Mouse (Mus musculus): ENCODE results near the gene Exosc10. TPM values are rescaled to one million over a fixed set of nuclear protein-coding genes. Genes with fewer than 3 reads are reported as not detected.
A peak's percentile ranks its signal among the peaks of the same experiment; 100 is the strongest.

The Exosc10 gene
- polyA plus RNA-seq (2015; fragmentation: Nextera tagmentation; extraction: Ambion mirVana) = 95.2 and 99.9 TPM in 2 replicates

- WGBS = under 1% methylated on average over 63 of the region's 63 CpGs
These were observed at the start of gene Exosc10 for GRCm38 (mm10) chr4:148558297-148559000. Gene Exosc10, plus strand, starts transcription at chr4:148558429.

GRCm38 (mm10) chr4:148509450-148510084, 48.7 kb upstream of the Exosc10 start:
- Histone ChIP-seq H3K4me3 (ENCODE audit: low read length) (no peak overlapping the region), H3K9ac (replicated peaks; ENCODE audit: low read length) (no peak overlapping the region), H3K27me3 (ENCODE audit: insufficient read depth, low read length) (no peaks in the 10 kb centered on the region), H3K36me3 (ENCODE audit: insufficient read depth, low read length) (peaks cover 30% of the 10 kb centered on the region), H3K4me2 (replicated peaks; ENCODE audit: low read depth, low read length) (no peak overlapping the region), H3K4me1 (ENCODE audit: insufficient read depth, low read length) (peaks cover 2% of the 10 kb centered on the region; the same call in 1 of the 2 replicates), H3K27ac (ENCODE audit: low read length) (no peak overlapping the region), H3K9me3 (ENCODE audit: low read length) (peaks cover 5% of the 10 kb centered on the region)
- ATAC-seq (ENCODE audit: low FRiP score, low TSS enrichment) = no peak
- 82% methylated on average over 8 of the region's 8 CpGs for WGBS

More at GRCm38 (mm10) chr4:148558297-148559000, at the start of gene Exosc10:
- H3K27me3 ChIP-seq (ENCODE audit: insufficient read depth, low read length) = no peaks in the 10 kb centered on the region
- peak within 1 kb of the TSS; percentile 89 for H3K4me3 ChIP-seq (ENCODE audit: low read length)
- peak within 1 kb of the TSS; percentile 63 for H3K4me2 ChIP-seq (replicated peaks; ENCODE audit: low read depth, low read length)
- peak; percentile 93 for ATAC-seq (ENCODE audit: low FRiP score, low TSS enrichment)
- peaks cover 5% of the 10 kb centered on the region; the same call in 1 of the 2 replicates for H3K4me1 ChIP-seq (ENCODE audit: insufficient read depth, low read length)
- H3K9ac ChIP-seq (replicated peaks; ENCODE audit: low read length) = peak within 1 kb of the TSS; percentile 99
- no peaks in the 10 kb centered on the region for H3K9me3 ChIP-seq (ENCODE audit: low read length)
- peak within 1 kb of the TSS; percentile 92 for H3K27ac ChIP-seq (ENCODE audit: low read length)
- H3K36me3 ChIP-seq (ENCODE audit: insufficient read depth, low read length) = peaks cover 56% of the 10 kb centered on the region

- Histone ChIP-seq H3K4me1 (ENCODE audit: insufficient read depth, low read length) (no peaks in the 10 kb centered on the region), H3K9me3 (ENCODE audit: low read length) (peaks cover 5% of the 10 kb centered on the region), H3K27me3 (ENCODE audit: insufficient read depth, low read length) (no peaks in the 10 kb centered on the region), H3K27ac (ENCODE audit: low read length) (no peak overlapping the region), H3K36me3 (ENCODE audit: insufficient read depth, low read length) (peaks cover 36% of the 10 kb centered on the region), H3K9ac (replicated peaks; ENCODE audit: low read length) (no peak overlapping the region), H3K4me3 (ENCODE audit: low read length) (no peak overlapping the region), H3K4me2 (replicated peaks; ENCODE audit: low read depth, low read length) (no peak overlapping the region)
- ATAC-seq (ENCODE audit: low FRiP score, low TSS enrichment) = no peak
- 83% methylated on average over 4 of the region's 4 CpGs for WGBS
These were observed 47.5 kb upstream of the Exosc10 start for GRCm38 (mm10) chr4:148510691-148511090.

GRCm38 (mm10) chr4:148511334-148511733, 46.9 kb upstream of the Exosc10 start:
- H3K4me2 ChIP-seq (replicated peaks; ENCODE audit: low read depth, low read length) = no peak overlapping the region
- H3K27ac ChIP-seq (ENCODE audit: low read length) = no peak overlapping the region
- H3K4me1 ChIP-seq (ENCODE audit: insufficient read depth, low read length) = no peaks in the 10 kb centered on the region
- H3K9ac ChIP-seq (replicated peaks; ENCODE audit: low read length) = no peak overlapping the region
- peaks cover 5% of the 10 kb centered on the region for H3K9me3 ChIP-seq (ENCODE audit: low read length)
- H3K27me3 ChIP-seq (ENCODE audit: insufficient read depth, low read length) = no peaks in the 10 kb centered on the region
- 88% methylated on average over 4 of the region's 4 CpGs for WGBS
- no peak overlapping the region for H3K4me3 ChIP-seq (ENCODE audit: low read length)
- peaks cover 36% of the 10 kb centered on the region for H3K36me3 ChIP-seq (ENCODE audit: insufficient read depth, low read length)
- no peak for ATAC-seq (ENCODE audit: low FRiP score, low TSS enrichment)

- peaks cover 5% of the 10 kb centered on the region for H3K9me3 ChIP-seq (ENCODE audit: low read length)
- H3K9ac ChIP-seq (replicated peaks; ENCODE audit: low read length) = no peak overlapping the region
- no peaks in the 10 kb centered on the region for H3K27me3 ChIP-seq (ENCODE audit: insufficient read depth, low read length)
- H3K27ac ChIP-seq (ENCODE audit: low read length) = no peak overlapping the region
- WGBS = 44% methylated on average over 6 of the region's 6 CpGs
- H3K4me2 ChIP-seq (replicated peaks; ENCODE audit: low read depth, low read length) = no peak overlapping the region
- H3K4me1 ChIP-seq (ENCODE audit: insufficient read depth, low read length) = no peaks in the 10 kb centered on the region
- no peak overlapping the region for H3K4me3 ChIP-seq (ENCODE audit: low read length)
- no peak for ATAC-seq (ENCODE audit: low FRiP score, low TSS enrichment)
- peaks cover 44% of the 10 kb centered on the region for H3K36me3 ChIP-seq (ENCODE audit: insufficient read depth, low read length)
These were observed 45.1 kb upstream of the Exosc10 start for GRCm38 (mm10) chr4:148513021-148513559.

- Histone ChIP-seq H3K36me3 (ENCODE audit: insufficient read depth, low read length) (peaks cover 40% of the 10 kb centered on the region), H3K4me1 (ENCODE audit: insufficient read depth, low read length) (no peaks in the 10 kb centered on the region), H3K27ac (ENCODE audit: low read length) (no peak overlapping the region), H3K27me3 (ENCODE audit: insufficient read depth, low read length) (no peaks in the 10 kb centered on the region), H3K4me3 (ENCODE audit: low read length) (no peak overlapping the region), H3K4me2 (replicated peaks; ENCODE audit: low read depth, low read length) (no peak overlapping the region), H3K9ac (replicated peaks; ENCODE audit: low read length) (no peak overlapping the region), H3K9me3 (ENCODE audit: low read length) (no peaks in the 10 kb centered on the region)
- WGBS = 91% methylated on average over 2 of the region's 2 CpGs
- ATAC-seq (ENCODE audit: low FRiP score, low TSS enrichment) = no peak
These were observed 42.9 kb upstream of the Exosc10 start for GRCm38 (mm10) chr4:148515313-148515712.

- no peaks in the 10 kb centered on the region for H3K4me1 ChIP-seq (ENCODE audit: insufficient read depth, low read length)
- H3K4me3 ChIP-seq (ENCODE audit: low read length) = no peak overlapping the region
- no peak overlapping the region for H3K4me2 ChIP-seq (replicated peaks; ENCODE audit: low read depth, low read length)
- no peak for ATAC-seq (ENCODE audit: low FRiP score, low TSS enrichment)
- 64% methylated on average over 4 of the region's 4 CpGs for WGBS
- no peak overlapping the region for H3K9ac ChIP-seq (replicated peaks; ENCODE audit: low read length)
- H3K27ac ChIP-seq (ENCODE audit: low read length) = no peak overlapping the region
- H3K36me3 ChIP-seq (ENCODE audit: insufficient read depth, low read length) = peaks cover 43% of the 10 kb centered on the region
- no peaks in the 10 kb centered on the region for H3K9me3 ChIP-seq (ENCODE audit: low read length)
- H3K27me3 ChIP-seq (ENCODE audit: insufficient read depth, low read length) = no peaks in the 10 kb centered on the region
These were observed 40.4 kb upstream of the Exosc10 start for GRCm38 (mm10) chr4:148517809-148518208.

- Histone ChIP-seq H3K4me1 (ENCODE audit: insufficient read depth, low read length) (no peaks in the 10 kb centered on the region), H3K36me3 (ENCODE audit: insufficient read depth, low read length) (peaks cover 40% of the 10 kb centered on the region), H3K9ac (replicated peaks; ENCODE audit: low read length) (no peak overlapping the region), H3K4me2 (replicated peaks; ENCODE audit: low read depth, low read length) (no peak overlapping the region), H3K4me3 (ENCODE audit: low read length) (no peak overlapping the region), H3K9me3 (ENCODE audit: low read length) (no peaks in the 10 kb centered on the region), H3K27ac (ENCODE audit: low read length) (no peak overlapping the region), H3K27me3 (ENCODE audit: insufficient read depth, low read length) (no peaks in the 10 kb centered on the region)
- WGBS = 46% methylated on average over 5 of the region's 5 CpGs
- ATAC-seq (ENCODE audit: low FRiP score, low TSS enrichment) = no peak
These were observed 39.9 kb upstream of the Exosc10 start for GRCm38 (mm10) chr4:148518235-148518795.

- WGBS = 71% methylated on average over 7 of the region's 7 CpGs
These were observed 34.7 kb upstream of the Exosc10 start for GRCm38 (mm10) chr4:148523538-148523937.

More at GRCm38 (mm10) chr4:148523538-148523937, 34.7 kb upstream of the Exosc10 start:
- no peak for ATAC-seq (ENCODE audit: low FRiP score, low TSS enrichment)
- no peaks in the 10 kb centered on the region for H3K27me3 ChIP-seq (ENCODE audit: insufficient read depth, low read length)
- no peaks in the 10 kb centered on the region for H3K4me1 ChIP-seq (ENCODE audit: insufficient read depth, low read length)
- H3K27ac ChIP-seq (ENCODE audit: low read length) = no peak overlapping the region
- no peak overlapping the region for H3K9ac ChIP-seq (replicated peaks; ENCODE audit: low read length)
- no peak overlapping the region for H3K4me3 ChIP-seq (ENCODE audit: low read length)
- H3K9me3 ChIP-seq (ENCODE audit: low read length) = no peaks in the 10 kb centered on the region
- peaks cover 55% of the 10 kb centered on the region for H3K36me3 ChIP-seq (ENCODE audit: insufficient read depth, low read length)
- no peak overlapping the region for H3K4me2 ChIP-seq (replicated peaks; ENCODE audit: low read depth, low read length)

All from kidney, embryonic 16.5 days (tissue).